Mouse (Mus musculus): Measurements from ENCODE around the gene Vps11. TPM values are rescaled to one million over a fixed set of nuclear protein-coding genes. Genes with fewer than 3 reads are reported as not detected.
"Not testable (repeated sequence)": the region's sequence is repeated elsewhere in the genome, so short reads cannot be mapped to it uniquely, and the experiment has no call there.

Gene Vps11
- polyA plus RNA-seq, 1 experiment = 34.1 TPM

GRCm38 (mm10) chr9:44376141-44376540 lies 14.7 kb upstream of the Vps11 start:
- no peaks in the 10 kb centered on the region for H3K27me3 ChIP-seq (replicated peaks; ENCODE audit: control insufficient read depth, insufficient read depth, low read length)
- H3K36me3 ChIP-seq (ENCODE audit: control insufficient read depth, insufficient read depth, low read length) = no peaks in the 10 kb centered on the region
- no peak overlapping the region for H3K4me3 ChIP-seq (ENCODE audit: insufficient read depth, low read depth, low read length)
- DNase-seq = no peak
- H3K4me1 ChIP-seq (ENCODE audit: control insufficient read depth, insufficient read depth, low read length) = peaks cover 14% of the 10 kb centered on the region; the same call in 1 of the 2 replicates
- H3K27ac ChIP-seq (ENCODE audit: insufficient read depth, low read depth, low read length) = no peak overlapping the region; the same call in 1 of the 2 replicates
- 87% methylated on average over 6 of the region's 6 CpGs for WGBS
- no peak for TF ChIP-seq CTCF (conservative IDR thresholded peaks at IDR 0.05; ENCODE audit: insufficient read depth, insufficient read length, low read depth, low read length)
- TF ChIP-seq POLR2A (IDR thresholded peaks at IDR 0.05; ENCODE audit: low read depth, low read length) = no peak

- no peaks in the 10 kb centered on the region for H3K27me3 ChIP-seq (replicated peaks; ENCODE audit: control insufficient read depth, insufficient read depth, low read length)
- no peak for DNase-seq
- H3K4me1 ChIP-seq (ENCODE audit: control insufficient read depth, insufficient read depth, low read length) = peaks cover 6% of the 10 kb centered on the region; the same call in 1 of the 2 replicates
- peak overlapping the region; percentile 34 for H3K27ac ChIP-seq (ENCODE audit: insufficient read depth, low read depth, low read length)
- H3K36me3 ChIP-seq (ENCODE audit: control insufficient read depth, insufficient read depth, low read length) = no peaks in the 10 kb centered on the region
- TF ChIP-seq CTCF (conservative IDR thresholded peaks at IDR 0.05; ENCODE audit: insufficient read depth, insufficient read length, low read depth, low read length) = no peak
- TF ChIP-seq POLR2A (IDR thresholded peaks at IDR 0.05; ENCODE audit: low read depth, low read length) = no peak
- no peak overlapping the region for H3K4me3 ChIP-seq (ENCODE audit: insufficient read depth, low read depth, low read length)
These were observed 11.9 kb upstream of the Vps11 start for GRCm38 (mm10) chr9:44373386-44373785.

- H3K36me3 ChIP-seq (ENCODE audit: control insufficient read depth, insufficient read depth, low read length) = no peaks in the 10 kb centered on the region
- peaks cover 2% of the 10 kb centered on the region; the same call in 1 of the 2 replicates for H3K4me1 ChIP-seq (ENCODE audit: control insufficient read depth, insufficient read depth, low read length)
- WGBS = 63% methylated on average over 3 of the region's 3 CpGs
- TF ChIP-seq CTCF (conservative IDR thresholded peaks at IDR 0.05; ENCODE audit: insufficient read depth, insufficient read length, low read depth, low read length) = peak; percentile 69
- TF ChIP-seq POLR2A (IDR thresholded peaks at IDR 0.05; ENCODE audit: low read depth, low read length) = no peak
- no peak overlapping the region for H3K27ac ChIP-seq (ENCODE audit: insufficient read depth, low read depth, low read length)
- no peak overlapping the region for H3K4me3 ChIP-seq (ENCODE audit: insufficient read depth, low read depth, low read length)
- DNase-seq = peak; percentile 51
- H3K27me3 ChIP-seq (replicated peaks; ENCODE audit: control insufficient read depth, insufficient read depth, low read length) = no peaks in the 10 kb centered on the region
These were observed 3.0 kb upstream of the Vps11 start for GRCm38 (mm10) chr9:44364480-44364879.

- not testable (repeated sequence) for H3K36me3 ChIP-seq (ENCODE audit: control insufficient read depth, insufficient read depth, low read length); H3K27me3 ChIP-seq (replicated peaks; ENCODE audit: control insufficient read depth, insufficient read depth, low read length); DNase-seq; H3K4me1 ChIP-seq (ENCODE audit: control insufficient read depth, insufficient read depth, low read length)
- Histone ChIP-seq H3K27ac (ENCODE audit: insufficient read depth, low read depth, low read length) (peak overlapping the region; percentile 62; the same call in 1 of the 2 replicates), H3K4me3 (ENCODE audit: insufficient read depth, low read depth, low read length) (peak overlapping the region; percentile 83; the same call in 1 of the 2 replicates)
- WGBS = 38% methylated on average over 4 of the region's 4 CpGs
These were observed 461 bp upstream of the Vps11 start for GRCm38 (mm10) chr9:44361931-44362330.

GRCm38 (mm10) chr9:44357207-44357606 lies 4.3 kb downstream of the Vps11 start:
- Histone ChIP-seq H3K4me1 (ENCODE audit: control insufficient read depth, insufficient read depth, low read length) (peaks cover 2% of the 10 kb centered on the region; the same call in 1 of the 2 replicates), H3K4me3 (ENCODE audit: insufficient read depth, low read depth, low read length) (no peak overlapping the region), H3K27me3 (replicated peaks; ENCODE audit: control insufficient read depth, insufficient read depth, low read length) (no peaks in the 10 kb centered on the region), H3K36me3 (ENCODE audit: control insufficient read depth, insufficient read depth, low read length) (peaks cover 13% of the 10 kb centered on the region), H3K27ac (ENCODE audit: insufficient read depth, low read depth, low read length) (no peak overlapping the region)
- 77% methylated on average over 4 of the region's 4 CpGs for WGBS
- DNase-seq = peak; percentile 38
- TF ChIP-seq POLR2A (IDR thresholded peaks at IDR 0.05; ENCODE audit: low read depth, low read length) (no peak), CTCF (conservative IDR thresholded peaks at IDR 0.05; ENCODE audit: insufficient read depth, insufficient read length, low read depth, low read length) (no peak)

- TF ChIP-seq CTCF (conservative IDR thresholded peaks at IDR 0.05; ENCODE audit: insufficient read depth, insufficient read length, low read depth, low read length) (no peak), POLR2A (IDR thresholded peaks at IDR 0.05; ENCODE audit: low read depth, low read length) (no peak)
- no peak for DNase-seq
- Histone ChIP-seq H3K4me1 (ENCODE audit: control insufficient read depth, insufficient read depth, low read length) (no peaks in the 10 kb centered on the region), H3K4me3 (ENCODE audit: insufficient read depth, low read depth, low read length) (no peak overlapping the region), H3K27me3 (replicated peaks; ENCODE audit: control insufficient read depth, insufficient read depth, low read length) (no peaks in the 10 kb centered on the region), H3K27ac (ENCODE audit: insufficient read depth, low read depth, low read length) (no peak overlapping the region), H3K36me3 (ENCODE audit: control insufficient read depth, insufficient read depth, low read length) (peaks cover 15% of the 10 kb centered on the region)
- 89% methylated on average over 6 of the region's 6 CpGs for WGBS
These were observed 8.3 kb downstream of the Vps11 start for GRCm38 (mm10) chr9:44353142-44353541.

- Histone ChIP-seq H3K27ac (ENCODE audit: insufficient read depth, low read depth, low read length) (no peak overlapping the region), H3K4me1 (ENCODE audit: control insufficient read depth, insufficient read depth, low read length) (no peaks in the 10 kb centered on the region), H3K27me3 (replicated peaks; ENCODE audit: control insufficient read depth, insufficient read depth, low read length) (no peaks in the 10 kb centered on the region), H3K36me3 (ENCODE audit: control insufficient read depth, insufficient read depth, low read length) (peaks cover 15% of the 10 kb centered on the region), H3K4me3 (ENCODE audit: insufficient read depth, low read depth, low read length) (no peak overlapping the region)
- TF ChIP-seq CTCF (conservative IDR thresholded peaks at IDR 0.05; ENCODE audit: insufficient read depth, insufficient read length, low read depth, low read length) (no peak), POLR2A (IDR thresholded peaks at IDR 0.05; ENCODE audit: low read depth, low read length) (no peak)
- 87% methylated on average over 10 of the region's 10 CpGs for WGBS
- no peak for DNase-seq
These were observed 9.1 kb downstream of the Vps11 start for GRCm38 (mm10) chr9:44352337-44352736.

- DNase-seq = no peak
- H3K4me1 ChIP-seq (ENCODE audit: control insufficient read depth, insufficient read depth, low read length) = no peaks in the 10 kb centered on the region
- TF ChIP-seq POLR2A (IDR thresholded peaks at IDR 0.05; ENCODE audit: low read depth, low read length) = no peak
- TF ChIP-seq CTCF (conservative IDR thresholded peaks at IDR 0.05; ENCODE audit: insufficient read depth, insufficient read length, low read depth, low read length) = no peak
- WGBS = 93% methylated on average over 4 of the region's 4 CpGs
- H3K27ac ChIP-seq (ENCODE audit: insufficient read depth, low read depth, low read length) = no peak overlapping the region
- no peak overlapping the region for H3K4me3 ChIP-seq (ENCODE audit: insufficient read depth, low read depth, low read length)
- H3K36me3 ChIP-seq (ENCODE audit: control insufficient read depth, insufficient read depth, low read length) = peaks cover 14% of the 10 kb centered on the region
- H3K27me3 ChIP-seq (replicated peaks; ENCODE audit: control insufficient read depth, insufficient read depth, low read length) = no peaks in the 10 kb centered on the region
These were observed 10.1 kb downstream of the Vps11 start for GRCm38 (mm10) chr9:44351396-44351795.

Data from kidney, adult 2 months (tissue).